Mouse (Mus musculus): ENCODE data around the gene Ptpn14. TPM values are rescaled to one million over a fixed set of nuclear protein-coding genes. Genes with fewer than 3 reads are reported as not detected.

The Ptpn14 gene
- total RNA-seq, 2 experiments from 2014 or later: under 0.01 TPM; not detected in 1

GRCm38 (mm10) chr1:189883531-189884170, 155.6 kb downstream of the Ptpn14 start:
- no peak for ATAC-seq (replicated peaks; ENCODE audit: low FRiP score, poor library complexity, severe bottlenecking)

GRCm38 (mm10) chr1:189884951-189885350, 156.9 kb downstream of the Ptpn14 start:
- no peak for ATAC-seq (replicated peaks; ENCODE audit: low FRiP score, poor library complexity, severe bottlenecking)

- no peak for ATAC-seq (replicated peaks; ENCODE audit: low FRiP score, poor library complexity, severe bottlenecking)
Observed at GRCm38 (mm10) chr1:189885975-189886374, 157.9 kb downstream of the Ptpn14 start.

GRCm38 (mm10) chr1:189887518-189887917, 159.4 kb downstream of the Ptpn14 start:
- 0 out of 2 replicates have a peak, but pooled peaks have one; percentile 44 for ATAC-seq (replicated peaks; ENCODE audit: low FRiP score, poor library complexity, severe bottlenecking)

- no peak for ATAC-seq (replicated peaks; ENCODE audit: low FRiP score, poor library complexity, severe bottlenecking)
Observed at GRCm38 (mm10) chr1:189888749-189889148, 160.7 kb downstream of the Ptpn14 start.

- no peak for ATAC-seq (replicated peaks; ENCODE audit: low FRiP score, poor library complexity, severe bottlenecking)
Observed at GRCm38 (mm10) chr1:189894191-189894590, 166.1 kb downstream of the Ptpn14 start.

GRCm38 (mm10) chr1:189897861-189898260, 169.8 kb downstream of the Ptpn14 start:
- no peak for ATAC-seq (replicated peaks; ENCODE audit: low FRiP score, poor library complexity, severe bottlenecking)

- no peak for ATAC-seq (replicated peaks; ENCODE audit: low FRiP score, poor library complexity, severe bottlenecking)
Observed at GRCm38 (mm10) chr1:189898708-189899107, 170.6 kb downstream of the Ptpn14 start.

- ATAC-seq (replicated peaks; ENCODE audit: low FRiP score, poor library complexity, severe bottlenecking): no peak
Observed at GRCm38 (mm10) chr1:189899526-189899925, 171.5 kb downstream of the Ptpn14 start.

- ATAC-seq (replicated peaks; ENCODE audit: low FRiP score, poor library complexity, severe bottlenecking): no peak
Observed at GRCm38 (mm10) chr1:189902413-189902812, 174.3 kb downstream of the Ptpn14 start.

- no peak for ATAC-seq (replicated peaks; ENCODE audit: low FRiP score, poor library complexity, severe bottlenecking)
Observed at GRCm38 (mm10) chr1:189903169-189903568, 175.1 kb downstream of the Ptpn14 start.

GRCm38 (mm10) chr1:189910685-189911345, 182.7 kb downstream of the Ptpn14 start:
- no peak for ATAC-seq (replicated peaks; ENCODE audit: low FRiP score, poor library complexity, severe bottlenecking)

GRCm38 (mm10) chr1:189913093-189913760, 185.2 kb downstream of the Ptpn14 start:
- no peak for ATAC-seq (replicated peaks; ENCODE audit: low FRiP score, poor library complexity, severe bottlenecking)

GRCm38 (mm10) chr1:189916422-189917125, 188.5 kb downstream of the Ptpn14 start:
- ATAC-seq (replicated peaks; ENCODE audit: low FRiP score, poor library complexity, severe bottlenecking): no peak

- ATAC-seq (replicated peaks; ENCODE audit: low FRiP score, poor library complexity, severe bottlenecking): no peak
Observed at GRCm38 (mm10) chr1:189917126-189917500, 189.0 kb downstream of the Ptpn14 start.

- no peak for ATAC-seq (replicated peaks; ENCODE audit: low FRiP score, poor library complexity, severe bottlenecking)
Observed at GRCm38 (mm10) chr1:189919756-189920155, 191.7 kb downstream of the Ptpn14 start.

GRCm38 (mm10) chr1:189920701-189921567, 192.9 kb downstream of the Ptpn14 start:
- no peak for ATAC-seq (replicated peaks; ENCODE audit: low FRiP score, poor library complexity, severe bottlenecking)

GRCm38 (mm10) chr1:189921568-189921817, 193.4 kb downstream of the Ptpn14 start:
- ATAC-seq (replicated peaks; ENCODE audit: low FRiP score, poor library complexity, severe bottlenecking): no peak

GRCm38 (mm10) chr1:189921818-189922592, 193.9 kb downstream of the Ptpn14 start, which contains the start of gene Smyd2:
Gene Smyd2 (minus strand): TSS chr1:189922363.
- peak; percentile 49 for ATAC-seq (replicated peaks; ENCODE audit: low FRiP score, poor library complexity, severe bottlenecking)
